Mouse (Mus musculus) lung, adult 2 months (tissue): ENCODE measurements around the gene Pcnx3.

ENCODE experiments used
- CTCF ChIP-seq: fragments of 200-500 bp; IDR thresholded peaks from 2 replicates; pipeline ENCODE4 v1.5.1; 2011; ENCODE audit warnings: mild to moderate bottlenecking, low read length, control low read depth; ENCODE audit not compliant: insufficient read depth
- POLR2A ChIP-seq: fragments of 200-500 bp; IDR thresholded peaks from 2 replicates; pipeline ENCODE4 v1.6.1; 2011; ENCODE audit warnings: low read depth, mild to moderate bottlenecking, control low read depth, low read length, borderline replicate concordance; ENCODE audit errors: extremely low read depth

- TF ChIP-seq CTCF = no peak
- no peak for TF ChIP-seq POLR2A
These were observed 41.8 kb upstream of the Pcnx3 start for GRCm38 (mm10) chr19:5730314-5731186.
